Mouse (Mus musculus) liver, adult 2 months (tissue): ENCODE data around the gene Olfr392. TPM values are rescaled to one million over a fixed set of nuclear protein-coding genes. Genes with fewer than 3 reads are reported as not detected.

ENCODE experiments used
- DNase-seq: peaks from one replicate; pipeline ENCODE4 v3.0.0-alpha.2; 2011; ENCODE audit warnings: low read depth, low spot score; ENCODE audit errors: extremely low read depth
- H3K27ac ChIP-seq: fragments of 200-500 bp; replicated peaks from 2 replicates; pipeline ENCODE4 v1.5.1; 2012; ENCODE audit warnings: low read depth, mild to moderate bottlenecking, control low read depth, inconsistent platforms, low read length; ENCODE audit not compliant: insufficient read depth
- H3K27me3 ChIP-seq: fragments of 200-500 bp; 2 replicates; pipeline ENCODE4 v1.6.1; 2012; ENCODE audit warnings: mild to moderate bottlenecking, moderate library complexity, low read length, inconsistent platforms; ENCODE audit not compliant: control insufficient read depth, insufficient read depth
- H3K36me3 ChIP-seq: fragments of 200-500 bp; 2 replicates; pipeline ENCODE4 v1.6.1; 2012; ENCODE audit warnings: low read length, inconsistent platforms; ENCODE audit not compliant: control insufficient read depth, insufficient read depth
- H3K4me1 ChIP-seq: fragments of 200-500 bp; 2 replicates; pipeline ENCODE4 v1.6.1; 2011; ENCODE audit warnings: low read length; ENCODE audit not compliant: control insufficient read depth, insufficient read depth
- H3K4me3 ChIP-seq: fragments of 200-500 bp; 2 replicates; pipeline ENCODE4 v1.5.1; 2011; ENCODE audit warnings: low read depth, mild to moderate bottlenecking, control low read depth, low read length, moderate library complexity; ENCODE audit not compliant: insufficient read depth
- H3K79me2 ChIP-seq: fragments of 200-500 bp; 2 replicates; pipeline ENCODE4 v1.6.1; 2012; ENCODE audit warnings: inconsistent platforms, mild to moderate bottlenecking, low read length, moderate library complexity; ENCODE audit not compliant: control insufficient read depth, insufficient read depth
- H3K9ac ChIP-seq: fragments of 200-500 bp; 2 replicates; pipeline ENCODE4 v1.6.1; 2012; ENCODE audit warnings: low read depth, mild to moderate bottlenecking, control low read depth, inconsistent platforms, low read length
- CTCF ChIP-seq: fragments of 200-500 bp; IDR thresholded peaks from 2 replicates; pipeline ENCODE4 v1.5.1; 2011; ENCODE audit warnings: low read depth, low read length, control low read depth
- POLR2A ChIP-seq: fragments of 200-500 bp; IDR thresholded peaks from 2 replicates; pipeline ENCODE4 v1.6.1; 2011; ENCODE audit warnings: low read length, control low read depth; ENCODE audit not compliant: insufficient read depth; ENCODE audit errors: extremely low read depth
- WGBS: fragments of 180-500 bp; shearing (Covaris S2); methylation state at CpG from one replicate; pipeline ENCODE4 v1.1.7; 2018; 5-methylcytosine and 5-hydroxymethylcytosine counted together
- polyA plus RNA-seq: library from polyadenylated mRNA; depleted of rRNA; stranded (reverse); fragments of >200 nt; gene quantifications from 2 replicates; pipeline ENCODE4 v1.2.3, GENCODE M21; 2012; rRNA removed
- total RNA-seq: library from RNA; depleted of rRNA; stranded (reverse); fragments of >200 nt; gene quantifications from 2 replicates; pipeline ENCODE4 v1.2.3, GENCODE M21; 2014; rRNA removed

Gene Olfr392
- total RNA-seq, result not detected in 2 replicates
- polyA plus RNA-seq, result not detected in 2 replicates

DNA sequence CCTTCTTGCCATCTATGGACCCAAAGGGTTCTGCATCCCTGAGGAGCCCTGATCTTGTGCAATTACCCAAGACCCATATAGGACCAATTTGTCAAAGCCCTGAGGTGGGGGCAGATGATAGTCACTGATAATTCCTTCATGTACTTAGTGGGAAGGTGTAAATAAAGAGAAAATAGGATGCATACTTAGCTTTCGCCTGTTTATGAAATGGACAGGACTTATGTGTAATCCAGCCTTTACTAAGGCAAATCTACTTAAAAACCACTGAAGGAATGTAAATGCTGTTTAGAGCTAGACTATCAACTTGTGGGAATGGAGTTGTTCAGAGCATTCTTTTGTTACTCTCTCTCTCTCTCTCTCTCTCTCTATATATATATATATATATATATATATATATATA, at the start of gene Olfr392:
Gene Olfr392 (minus strand): TSS at position 101 of the 400 bp plus-strand sequence.
- H3K27me3 ChIP-seq, result no peaks in the 10 kb centered on the region
- no peaks in the 10 kb centered on the region for H3K79me2 ChIP-seq
- no peak within 1 kb of the TSS for H3K27ac ChIP-seq
- no peaks in the 10 kb centered on the region for H3K36me3 ChIP-seq
- 86% methylated on average over 1 of the region's 1 CpGs for WGBS
- no peaks in the 10 kb centered on the region for H3K4me1 ChIP-seq
- H3K9ac ChIP-seq, result no peak within 1 kb of the TSS
- DNase-seq, result no peak
- no peak within 1 kb of the TSS for H3K4me3 ChIP-seq
- TF ChIP-seq POLR2A (no peak), CTCF (no peak)

DNA sequence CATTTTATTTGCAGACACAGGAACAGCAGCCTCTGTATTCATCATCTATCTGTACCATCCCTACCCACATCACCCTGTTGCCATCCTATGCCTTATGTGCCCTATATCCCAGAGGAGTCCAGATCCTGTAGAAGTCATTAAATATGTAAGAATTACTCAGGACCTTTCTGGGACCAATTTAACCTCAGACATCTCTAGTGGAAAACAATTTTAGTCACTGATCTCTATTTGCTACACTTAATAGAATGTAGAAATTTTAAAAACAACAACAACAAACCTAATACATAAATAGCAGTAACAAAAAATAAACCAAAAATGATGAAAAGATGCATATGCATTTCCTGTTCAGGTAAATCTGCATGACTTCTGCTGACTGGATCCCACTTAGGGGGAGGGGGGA, 34.5 kb upstream of the Olfr392 start, which contains the start of gene Olfr393:
Gene Olfr393 (minus strand): TSS at position 101 of the 400 bp plus-strand sequence.
- H3K36me3 ChIP-seq, result no peaks in the 10 kb centered on the region
- no peak within 1 kb of the TSS for H3K4me3 ChIP-seq
- no peaks in the 10 kb centered on the region for H3K79me2 ChIP-seq
- H3K27ac ChIP-seq, result no peak within 1 kb of the TSS
- TF ChIP-seq POLR2A, result no peak
- TF ChIP-seq CTCF, result no peak
- DNase-seq, result no peak
- no peak within 1 kb of the TSS for H3K9ac ChIP-seq
- H3K27me3 ChIP-seq, result no peaks in the 10 kb centered on the region
- no peaks in the 10 kb centered on the region for H3K4me1 ChIP-seq

DNA sequence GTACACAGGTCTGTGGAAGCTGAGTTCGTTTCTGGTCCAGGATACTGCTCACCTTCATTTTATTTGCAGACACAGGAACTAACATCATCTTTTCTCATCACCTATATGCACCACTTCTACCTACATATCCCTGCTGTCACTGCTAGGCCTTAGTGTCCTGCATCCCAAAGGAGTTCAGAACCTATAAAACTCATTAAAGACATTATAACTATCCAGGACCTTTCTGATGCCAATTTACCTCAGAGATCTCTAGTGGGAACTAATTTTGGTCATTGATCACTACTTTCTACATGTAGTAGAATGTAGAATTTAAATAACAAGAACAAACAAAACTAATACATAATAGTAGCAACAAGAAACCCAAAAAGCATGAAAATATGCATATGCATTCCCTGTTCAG, 13.9 kb downstream of the Olfr392 start, which contains the start of gene Olfr391-ps:
Gene Olfr391-ps (minus strand): TSS at position 101 of the 400 bp plus-strand sequence.
- no peak for TF ChIP-seq CTCF
- no peak for TF ChIP-seq POLR2A
- no peak within 1 kb of the TSS for H3K9ac ChIP-seq
- no peaks in the 10 kb centered on the region for H3K4me1 ChIP-seq
- H3K27me3 ChIP-seq, result no peaks in the 10 kb centered on the region
- DNase-seq, result no peak
- 16% methylated on average over 1 of the region's 1 CpGs for WGBS
- no peak within 1 kb of the TSS for H3K4me3 ChIP-seq
- no peak within 1 kb of the TSS for H3K27ac ChIP-seq
- no peaks in the 10 kb centered on the region for H3K79me2 ChIP-seq
- no peaks in the 10 kb centered on the region for H3K36me3 ChIP-seq

DNA sequence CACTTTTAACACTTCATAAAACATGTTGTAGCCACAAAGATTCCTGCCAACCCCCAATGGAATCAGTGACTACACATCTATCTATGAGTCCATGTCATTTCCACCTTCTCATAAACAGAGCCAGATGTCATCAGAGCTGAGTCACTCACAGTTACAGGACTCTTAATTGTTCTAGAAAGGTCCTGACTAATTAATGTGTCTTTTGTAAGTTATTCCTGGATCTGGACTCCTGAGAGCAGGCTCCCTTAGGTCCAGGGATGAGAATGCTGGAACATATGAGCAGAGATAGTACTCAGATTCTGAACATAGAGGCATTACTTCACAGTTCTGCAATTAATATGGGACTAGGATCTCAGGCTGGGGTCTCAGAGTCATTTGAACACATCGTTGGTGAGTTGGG, 34.2 kb downstream of the Olfr392 start, which contains the start of gene Olfr390:
Gene Olfr390 (plus strand): TSS at position 301 of the 400 bp plus-strand sequence.
- Histone ChIP-seq H3K36me3 (no peaks in the 10 kb centered on the region), H3K4me1 (no peaks in the 10 kb centered on the region), H3K27ac (no peak within 1 kb of the TSS), H3K9ac (no peak within 1 kb of the TSS), H3K4me3 (no peak within 1 kb of the TSS), H3K79me2 (no peaks in the 10 kb centered on the region), H3K27me3 (no peaks in the 10 kb centered on the region)
- 56% methylated on average over 1 of the region's 1 CpGs for WGBS
- TF ChIP-seq CTCF (no peak), POLR2A (no peak)
- no peak for DNase-seq

DNA sequence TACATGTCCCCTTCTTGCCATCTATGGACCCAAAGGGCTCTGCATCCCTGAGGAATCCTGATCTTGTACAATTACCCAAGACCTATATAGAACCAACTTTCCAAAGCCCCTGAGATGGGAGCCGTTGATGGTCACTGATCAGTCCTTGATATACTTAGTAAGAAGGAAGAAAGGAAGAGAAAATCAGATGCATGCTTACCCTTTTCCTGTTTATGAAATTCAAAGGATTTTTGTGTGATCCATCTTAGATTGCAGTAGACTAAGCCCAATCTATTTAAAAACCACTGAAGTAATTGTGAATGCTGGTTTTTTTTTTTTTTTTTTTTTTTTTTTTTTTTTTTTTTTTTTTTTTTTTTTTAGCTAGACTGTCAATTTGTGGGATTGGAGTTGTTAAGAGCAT, 36.2 kb downstream of the Olfr392 start, which contains the start of gene Olfr389:
Gene Olfr389 (minus strand): TSS at position 101 of the 400 bp plus-strand sequence.
- no peak within 1 kb of the TSS for H3K4me3 ChIP-seq
- H3K79me2 ChIP-seq, result no peaks in the 10 kb centered on the region
- H3K27me3 ChIP-seq, result no peaks in the 10 kb centered on the region
- WGBS, result 84% methylated on average over 1 of the region's 1 CpGs
- no peak for DNase-seq
- H3K36me3 ChIP-seq, result no peaks in the 10 kb centered on the region
- no peaks in the 10 kb centered on the region for H3K4me1 ChIP-seq
- no peak within 1 kb of the TSS for H3K27ac ChIP-seq
- H3K9ac ChIP-seq, result no peak within 1 kb of the TSS
- TF ChIP-seq POLR2A (no peak), CTCF (no peak)

Other genes with a start within 250 kb of the Olfr392 start
- not detected in 2 replicates for gene Olfr385, start 224.0 kb downstream of the Olfr392 start, total RNA-seq
- gene Olfr385, start 224.0 kb downstream of the Olfr392 start, polyA plus RNA-seq, result not detected in 2 replicates
- not detected in 2 replicates for gene Olfr384, start 218.5 kb downstream of the Olfr392 start, total RNA-seq
- not detected in 2 replicates for gene Olfr384, start 218.5 kb downstream of the Olfr392 start, polyA plus RNA-seq
- gene Zfp735, start 128.3 kb downstream of the Olfr392 start, total RNA-seq, result not detected in 2 replicates
- not detected in 2 replicates for gene Zfp735, start 128.3 kb downstream of the Olfr392 start, polyA plus RNA-seq
- gene Olfr389, start 36.3 kb downstream of the Olfr392 start, total RNA-seq, result not detected in 2 replicates
- gene Olfr389, start 36.3 kb downstream of the Olfr392 start, polyA plus RNA-seq, result not detected in 2 replicates
- gene Olfr390, start 34.1 kb downstream of the Olfr392 start, total RNA-seq, result not detected in 2 replicates
- gene Olfr390, start 34.1 kb downstream of the Olfr392 start, polyA plus RNA-seq, result not detected in 2 replicates
- gene Olfr391-ps, start 14.0 kb downstream of the Olfr392 start, total RNA-seq, result not detected in 2 replicates
- gene Olfr391-ps, start 14.0 kb downstream of the Olfr392 start, polyA plus RNA-seq, result not detected in 2 replicates
- not detected in 2 replicates for gene Olfr393, start 34.4 kb upstream of the Olfr392 start, total RNA-seq
- gene Olfr393, start 34.4 kb upstream of the Olfr392 start, polyA plus RNA-seq, result not detected in 2 replicates
- gene Olfr394, start 73.7 kb upstream of the Olfr392 start, total RNA-seq, result not detected in 2 replicates
- not detected in 2 replicates for gene Olfr394, start 73.7 kb upstream of the Olfr392 start, polyA plus RNA-seq
- not detected in 2 replicates for gene Olfr395, start 92.2 kb upstream of the Olfr392 start, total RNA-seq
- gene Olfr395, start 92.2 kb upstream of the Olfr392 start, polyA plus RNA-seq, result not detected in 2 replicates
- gene Olfr23, start 119.6 kb upstream of the Olfr392 start, total RNA-seq, result not detected in 2 replicates
- gene Olfr23, start 119.6 kb upstream of the Olfr392 start, polyA plus RNA-seq, result not detected in 2 replicates
- gene Olfr397, start 143.8 kb upstream of the Olfr392 start, total RNA-seq, result not detected in 2 replicates
- gene Olfr397, start 143.8 kb upstream of the Olfr392 start, polyA plus RNA-seq, result not detected in 2 replicates
- not detected in 2 replicates for gene Olfr398, start 173.4 kb upstream of the Olfr392 start, total RNA-seq
- gene Olfr398, start 173.4 kb upstream of the Olfr392 start, polyA plus RNA-seq, result not detected in 2 replicates
- not detected in 2 replicates for gene Olfr139, start 239.5 kb upstream of the Olfr392 start, total RNA-seq
- not detected in 2 replicates for gene Olfr139, start 239.5 kb upstream of the Olfr392 start, polyA plus RNA-seq
- gene Olfr399, start 239.6 kb upstream of the Olfr392 start, total RNA-seq, result not detected in 2 replicates
- not detected in 2 replicates for gene Olfr399, start 239.6 kb upstream of the Olfr392 start, polyA plus RNA-seq